Mouse (Mus musculus): Measurements from ENCODE around the gene Gm4513.
"Not testable (repeated sequence)": the region's sequence is repeated elsewhere in the genome, so short reads cannot be mapped to it uniquely, and the experiment has no call there.

Gm4513 gene

GRCm38 (mm10) chr7:20598921-20599320, at the start of gene Gm4513:
Gene Gm4513 (minus strand): TSS chr7:20599021.
- not testable (repeated sequence) for DNase-seq (ENCODE audit: low spot score)

- DNase-seq (ENCODE audit: low spot score) = not testable (repeated sequence)
Measured at GRCm38 (mm10) chr7:20576141-20576540, 22.7 kb downstream of the Gm4513 start, which contains the start of gene Gm4141. Gene Gm4141 (minus strand): TSS chr7:20576241.

DNA sequence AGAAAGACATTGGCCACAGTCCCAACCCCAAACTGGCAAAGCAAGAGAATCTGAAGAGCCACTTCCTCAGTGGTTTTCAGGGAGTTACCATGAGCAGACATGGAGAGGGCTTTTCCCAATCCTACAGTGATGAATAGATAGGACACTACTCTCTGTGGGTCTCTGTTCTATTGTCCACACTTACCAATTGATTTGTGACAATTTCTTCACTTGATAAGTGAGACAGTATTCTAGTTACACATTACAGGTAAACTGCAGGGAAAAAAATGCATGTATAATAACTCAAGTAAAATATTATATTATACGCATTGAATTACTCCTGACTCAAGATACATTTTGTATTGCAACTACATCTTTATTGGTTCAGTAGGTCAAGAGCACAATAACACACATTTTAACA, 53.2 kb downstream of the Gm4513 start, which contains the start of gene Gm5726:
Gm5726 (minus strand) TSS at position 101 of the 400 bp plus-strand sequence.
- DNase-seq (ENCODE audit: low spot score) = not testable (repeated sequence)
